Mouse (Mus musculus) CH12.LX (cell line): Measurements from ENCODE around the gene Pitpnm3. TPM values are rescaled to one million over a fixed set of nuclear protein-coding genes. Genes with fewer than 3 reads are reported as not detected.

Experiments used
- DNase-seq: peaks from one replicate; pipeline ENCODE4 v3.0.0-alpha.2; 2013; ENCODE audit errors: extremely low read depth
- H3K27ac ChIP-seq: 2 replicates; pipeline ENCODE4 v1.5.1; 2012; ENCODE audit warnings: low read depth, mild to moderate bottlenecking, control low read depth, moderate library complexity; ENCODE audit not compliant: insufficient read depth
- H3K27me3 ChIP-seq: replicated peaks from 2 replicates; pipeline ENCODE3; 2012; ENCODE audit warnings: inconsistent platforms
- H3K36me3 ChIP-seq, 2 experiments: replicated peaks in 1 of 2; 2 replicates each; pipeline versions ENCODE3 to v1.6.1; 2012; ENCODE audit warnings: inconsistent platforms in 1 of 2, low read length in 1 of 2, mild to moderate bottlenecking in 1 of 2, mixed read lengths in 1 of 2, moderate library complexity in 1 of 2; ENCODE audit not compliant: control insufficient read depth in 1 of 2, insufficient read depth in 1 of 2
- H3K4me1 ChIP-seq, 2 experiments: 2 replicates each; pipeline ENCODE4 v1.6.1; 2012; ENCODE audit warnings: inconsistent platforms in 1 of 2, moderate library complexity in 1 of 2; ENCODE audit not compliant: insufficient read depth in 2 of 2, control insufficient read depth in 1 of 2
- H3K4me2 ChIP-seq: 2 replicates; pipeline ENCODE4 v1.6.1; 2012; ENCODE audit warnings: low read depth, mild to moderate bottlenecking, control low read depth; ENCODE audit not compliant: poor library complexity, insufficient read depth, severe bottlenecking
- H3K4me3 ChIP-seq, 3 experiments: fragments of 150-350 bp in 1 of 3; sonication (generic) in 1 of 3; replicated peaks in 1 of 3; 2 replicates each; pipeline versions ENCODE3 to v1.5.1; 2011 to 2012; ENCODE audit warnings: low read depth in 2 of 3, low read length in 2 of 3, mild to moderate bottlenecking in 2 of 3, moderate library complexity in 2 of 3, control low read depth in 1 of 3, improper control_type of control experiment in 1 of 3, inconsistent platforms in 1 of 3, mixed read lengths in 1 of 3; ENCODE audit not compliant: poor library complexity in 1 of 3
- H3K79me2 ChIP-seq: replicated peaks from 2 replicates; pipeline ENCODE4 v1.6.1; 2012; ENCODE audit warnings: mild to moderate bottlenecking, moderate library complexity; ENCODE audit not compliant: control insufficient read depth, poor library complexity, insufficient read depth, severe bottlenecking; ENCODE audit errors: extremely low read depth
- H3K9ac ChIP-seq: 2 replicates; pipeline ENCODE4 v1.6.1; 2012; ENCODE audit warnings: low read depth, mild to moderate bottlenecking, control low read depth, moderate library complexity; ENCODE audit not compliant: insufficient read depth
- H3K9me3 ChIP-seq: replicated peaks from 2 replicates; pipeline ENCODE3; 2012; ENCODE audit warnings: low read length, inconsistent platforms, mixed read lengths
- BHLHE40 ChIP-seq: IDR thresholded peaks from 2 replicates; pipeline ENCODE4 v1.6.1; 2011; ENCODE audit warnings: mild to moderate bottlenecking, low read depth, low read length, improper control_type of control experiment
- CTCF ChIP-seq, 2 experiments: IDR thresholded peaks in 1 of 2; conservative IDR thresholded peaks in 1 of 2; 2 replicates each; pipeline ENCODE4 v1.5.1; 2011 to 2012; ENCODE audit warnings: low read depth in 2 of 2, low read length in 2 of 2, improper control_type of control experiment in 1 of 2, inconsistent platforms in 1 of 2, mild to moderate bottlenecking in 1 of 2, moderate library complexity in 1 of 2
- ELF1 ChIP-seq: IDR thresholded peaks from 2 replicates; pipeline ENCODE4 v1.6.1; 2014; ENCODE audit warnings: low read depth, mild to moderate bottlenecking, inconsistent platforms, low read length, improper control_type of control experiment
- EP300 ChIP-seq: IDR thresholded peaks from 2 replicates; pipeline ENCODE4 v1.6.1; 2011; ENCODE audit warnings: low read length, improper control_type of control experiment
- GABPA ChIP-seq: IDR thresholded peaks from 2 replicates; pipeline ENCODE4 v1.6.1; 2012; ENCODE audit warnings: low read depth, low read length, improper control_type of control experiment, inconsistent platforms; ENCODE audit not compliant: insufficient replicate concordance
- IRF4 ChIP-seq: IDR thresholded peaks from 2 replicates; pipeline ENCODE4 v1.6.1; 2014; ENCODE audit warnings: low read depth, mild to moderate bottlenecking, inconsistent platforms, low read length, improper control_type of control experiment
- MAFK ChIP-seq: IDR thresholded peaks from 2 replicates; pipeline ENCODE4 v1.6.1; 2011; ENCODE audit warnings: low read length, improper control_type of control experiment; ENCODE audit not compliant: insufficient replicate concordance
- MAX ChIP-seq: IDR thresholded peaks from 2 replicates; pipeline ENCODE4 v1.6.1; 2011; ENCODE audit warnings: low read length, improper control_type of control experiment
- MAZ ChIP-seq: IDR thresholded peaks from 2 replicates; pipeline ENCODE4 v1.6.1; 2012; ENCODE audit warnings: low read depth, mild to moderate bottlenecking, inconsistent platforms, low read length, improper control_type of control experiment, moderate library complexity
- RAD21 ChIP-seq: IDR thresholded peaks from 2 replicates; pipeline ENCODE4 v1.6.1; 2011; ENCODE audit warnings: low read depth, mild to moderate bottlenecking, low read length, improper control_type of control experiment, moderate library complexity
- RCOR1 ChIP-seq: conservative IDR thresholded peaks from 2 replicates; pipeline ENCODE4 v1.6.1; 2012; ENCODE audit warnings: low read depth, mild to moderate bottlenecking, inconsistent platforms, low read length, improper control_type of control experiment
- SIN3A ChIP-seq: IDR thresholded peaks from 2 replicates; pipeline ENCODE4 v1.6.1; 2012; ENCODE audit warnings: low read length, improper control_type of control experiment, inconsistent platforms
- SMC3 ChIP-seq: IDR thresholded peaks from 2 replicates; pipeline ENCODE4 v1.6.1; 2011; ENCODE audit warnings: low read depth, low read length, improper control_type of control experiment
- ZNF384 ChIP-seq: IDR thresholded peaks from 2 replicates; pipeline ENCODE4 v1.6.1; 2012; ENCODE audit warnings: low read depth, low read length, improper control_type of control experiment, inconsistent platforms
- dilution Hi-C: fragments of 300-500 bp; cut with MboI; formaldehyde crosslinking; loops from 2 replicates; pipeline ENCODE4 v1.14.3; 2020; ENCODE audit warnings: low sequenced_read_pairs; ENCODE audit not compliant: extremely low pct_unique_long_range_greater_than_20kb, extremely low pct_ligation_motif_present
- in situ Hi-C: fragments of 300-500 bp; cut with MboI; formaldehyde crosslinking; loops from 3 replicates; pipeline ENCODE4 v1.14.3; 2019; ENCODE audit warnings: low sequenced_read_pairs, low pct_ligation_motif_present, low pct_unique_long_range_greater_than_20kb, mixed read lengths
- polyA plus RNA-seq: library from polyadenylated mRNA; unstranded; fragments of >175 nt; gene quantifications from 2 replicates; pipeline ENCODE4 v1.2.1, GENCODE M21; 2012; ENCODE audit warnings: low read depth; ENCODE audit not compliant: insufficient read length
- total RNA-seq, 2 experiments: library from RNA; depleted of rRNA; stranded (reverse); fragments of 300-350 nt in 1 of 2; fragments of >200 nt in 1 of 2; gene quantifications; 2 replicates each; pipeline ENCODE4 v1.2.3; 2012 to 2014

Pitpnm3 gene
- total and polyA plus RNA-seq, 3 experiments = 0.08 to 0.59 (median 0.31) TPM

DNA sequence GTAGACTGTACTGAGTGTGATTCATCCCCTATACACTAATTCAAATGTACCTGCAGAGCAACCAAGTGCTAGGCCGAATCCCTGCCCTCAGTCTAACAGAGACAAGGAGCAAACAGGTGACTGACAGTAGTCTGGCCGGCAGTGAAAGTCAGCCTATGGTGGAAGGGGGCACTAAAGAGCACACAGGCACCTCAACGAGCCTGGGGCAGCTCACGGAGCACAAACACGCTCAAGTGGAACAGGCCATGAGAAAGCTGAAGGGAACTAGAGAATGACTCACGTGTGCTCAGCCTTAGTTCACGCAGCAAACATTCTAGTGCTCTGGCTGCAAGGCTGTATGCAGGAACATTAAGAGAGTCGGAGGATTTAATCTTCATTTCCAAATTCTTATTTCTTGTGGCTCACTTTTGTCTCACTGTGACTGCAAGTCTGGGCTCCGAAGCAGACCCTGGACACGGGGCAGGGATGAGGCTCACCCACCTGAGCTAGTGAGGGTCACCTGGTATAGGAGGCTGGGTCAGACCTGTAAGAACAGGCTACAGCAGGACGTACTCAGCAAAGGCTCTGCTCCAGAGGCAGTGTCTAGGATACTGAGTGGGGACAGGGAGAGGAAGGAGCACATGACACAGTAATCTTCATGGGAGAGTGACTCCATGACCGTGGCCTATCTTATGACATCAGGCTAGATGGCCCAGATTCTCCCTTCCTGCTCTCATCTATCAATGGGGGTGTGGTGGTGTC lies 17.7 kb upstream of the Pitpnm3 start:
- dilution Hi-C loops = no loop called here
- no peaks in the 10 kb centered on the region for H3K27me3 ChIP-seq
- no peak overlapping the region for H3K27ac ChIP-seq
- H3K4me1 ChIP-seq = peaks cover 0 to 17% of the 10 kb centered on the region in 2 experiments; a peak in 2 of 4 replicates
- no peak overlapping the region for H3K9ac ChIP-seq
- H3K4me2 ChIP-seq = no peak overlapping the region
- no peaks in the 10 kb centered on the region for H3K9me3 ChIP-seq
- in situ Hi-C loops = no loop called here
- peaks cover 19 to 61% of the 10 kb centered on the region in 2 experiments for H3K36me3 ChIP-seq
- peak; percentile 29 for DNase-seq
- peak in 1 of 2 experiments; percentile 29; a peak in 2 of 4 replicates for TF ChIP-seq CTCF (conservative IDR thresholded peaks at IDR 0.05 in 1 of 2, IDR thresholded peaks at IDR 0.05 in 1 of 2; ENCODE audit: low read depth in 2 of 2, low read length in 2 of 2)
- TF ChIP-seq RCOR1 = no peak
- no peaks in the 10 kb centered on the region for H3K79me2 ChIP-seq
- H3K4me3 ChIP-seq = no peak overlapping the region

DNA sequence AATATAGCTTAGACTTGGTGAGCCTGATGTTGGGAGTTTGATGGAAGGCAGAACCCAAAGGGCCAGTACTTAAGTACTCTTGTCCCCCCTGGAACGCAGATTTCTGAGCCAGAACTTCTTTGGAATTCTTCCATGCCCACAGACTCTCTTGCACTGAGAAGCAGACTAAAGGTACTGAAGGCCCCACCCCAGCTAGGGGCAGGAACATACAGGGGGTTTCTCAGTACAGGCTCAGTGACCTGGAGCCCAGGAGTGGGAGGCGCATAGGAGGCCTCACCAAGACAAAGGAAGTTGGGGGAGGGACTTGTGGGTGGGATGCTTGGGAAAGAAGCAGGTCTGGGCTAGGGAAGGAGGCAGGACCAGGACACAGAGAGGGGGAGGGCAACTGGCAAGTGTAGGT lies 15.5 kb upstream of the Pitpnm3 start:
- H3K4me1 ChIP-seq = peaks cover 0 to 19% of the 10 kb centered on the region in 2 experiments; a peak in 2 of 4 replicates
- H3K4me2 ChIP-seq = no peak overlapping the region
- H3K27ac ChIP-seq = no peak overlapping the region
- H3K27me3 ChIP-seq = peaks cover 3% of the 10 kb centered on the region
- no peak overlapping the region for H3K4me3 ChIP-seq
- DNase-seq = no peak
- H3K9ac ChIP-seq = no peak overlapping the region
- dilution Hi-C loops = no loop called here
- TF ChIP-seq MAZ (no peak), ELF1 (no peak), BHLHE40 (no peak)
- TF ChIP-seq, all 38 proteins: peak for 0
- in situ Hi-C loops = no loop called here
- no peaks in the 10 kb centered on the region for H3K9me3 ChIP-seq
- peaks cover 15 to 40% of the 10 kb centered on the region in 2 experiments for H3K36me3 ChIP-seq
- H3K79me2 ChIP-seq = no peaks in the 10 kb centered on the region

DNA sequence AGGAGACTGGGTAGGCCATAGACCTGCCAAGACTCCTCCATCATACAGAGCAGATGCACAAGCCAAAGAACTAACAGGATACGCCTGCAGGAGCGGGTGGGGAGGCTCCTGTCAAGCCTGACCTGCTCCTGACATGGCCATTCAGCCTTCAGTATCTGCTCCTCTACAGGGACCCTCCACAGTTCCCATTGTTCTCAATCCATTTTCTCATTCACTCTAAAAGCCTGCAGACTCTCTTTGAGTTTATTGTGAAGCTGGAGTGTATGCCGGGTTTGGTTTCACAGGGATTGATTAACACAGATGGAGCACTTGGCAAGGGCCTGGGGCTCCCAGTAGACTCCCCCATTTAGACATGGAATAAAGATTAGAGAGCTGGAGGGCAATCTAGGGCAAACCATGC lies 12.3 kb upstream of the Pitpnm3 start:
- peaks cover 7% of the 10 kb centered on the region for H3K27me3 ChIP-seq
- H3K9me3 ChIP-seq = no peaks in the 10 kb centered on the region
- H3K9ac ChIP-seq = no peak overlapping the region
- no peak overlapping the region for H3K4me2 ChIP-seq
- in situ Hi-C loops = no loop called here
- TF ChIP-seq RCOR1 (no peak), GABPA (no peak), MAX (no peak), EP300 (no peak), SMC3 (no peak), SIN3A (no peak), MAFK (no peak), RAD21 (no peak), ZNF384 (no peak), IRF4 (no peak)
- dilution Hi-C loops = no loop called here
- H3K36me3 ChIP-seq = peaks cover 0 to 11% of the 10 kb centered on the region in 2 experiments
- no peak overlapping the region for H3K27ac ChIP-seq
- H3K79me2 ChIP-seq = no peaks in the 10 kb centered on the region
- peaks cover 0 to 21% of the 10 kb centered on the region in 2 experiments; a peak in 2 of 4 replicates for H3K4me1 ChIP-seq
- H3K4me3 ChIP-seq = no peak overlapping the region
- no peak for DNase-seq
